Mouse (Mus musculus) cerebellum, adult 2 months (tissue): Measurements from ENCODE around the gene Mef2d.

Experiments used
- CTCF ChIP-seq: fragments of 200-500 bp; IDR thresholded peaks from 2 replicates; pipeline ENCODE4 v1.5.1; 2011; ENCODE audit warnings: low read depth, mild to moderate bottlenecking, control low read depth, low read length, moderate library complexity, borderline replicate concordance; ENCODE audit not compliant: insufficient read depth
- POLR2A ChIP-seq: fragments of 200-500 bp; IDR thresholded peaks from 2 replicates; pipeline ENCODE4 v1.6.1; 2011; ENCODE audit warnings: low read length, control low read depth, borderline replicate concordance; ENCODE audit not compliant: insufficient read depth

- no peak for TF ChIP-seq POLR2A
- TF ChIP-seq CTCF = no peak
Measured at GRCm38 (mm10) chr3:88106126-88106525, 36.0 kb upstream of the Mef2d start.
